Mouse (Mus musculus): ENCODE results near the gene Fbln2. TPM values are rescaled to one million over a fixed set of nuclear protein-coding genes. Genes with fewer than 3 reads are reported as not detected.

The Fbln2 gene
- polyA plus RNA-seq, 1 experiment from 2014 or later: 126 TPM

- peaks cover 26% of the 10 kb centered on the region for H3K4me1 ChIP-seq (replicated peaks)
- no peak for ATAC-seq (ENCODE audit: insufficient number of reproducible peaks, insufficient read depth, low FRiP score, low TSS enrichment, low read depth)
- no peaks in the 10 kb centered on the region for H3K9me3 ChIP-seq
- no peak overlapping the region for H3K9ac ChIP-seq (replicated peaks)
- H3K36me3 ChIP-seq: no peaks in the 10 kb centered on the region
- peak overlapping the region; percentile 83 for H3K27ac ChIP-seq
- H3K27me3 ChIP-seq: no peaks in the 10 kb centered on the region
- 0 out of 2 replicates have a peak overlapping the region, but pooled peaks have one; percentile 4 for H3K4me2 ChIP-seq
- no peak overlapping the region for H3K4me3 ChIP-seq (replicated peaks)
- 63% methylated on average over 2 of the region's 2 CpGs for WGBS
Observed at GRCm38 (mm10) chr6:91181320-91181719, 30.9 kb upstream of the Fbln2 start.

GRCm38 (mm10) chr6:91182075-91182490 lies 30.2 kb upstream of the Fbln2 start:
- Histone ChIP-seq H3K4me3 (replicated peaks) (no peak overlapping the region), H3K4me2 (no peak overlapping the region), H3K27me3 (no peaks in the 10 kb centered on the region), H3K9ac (replicated peaks) (no peak overlapping the region), H3K4me1 (replicated peaks) (peaks cover 26% of the 10 kb centered on the region), H3K27ac (0 out of 2 replicates have a peak overlapping the region, but pooled peaks have one; percentile 19), H3K36me3 (no peaks in the 10 kb centered on the region), H3K9me3 (no peaks in the 10 kb centered on the region)
- WGBS: 58% methylated on average over 4 of the region's 4 CpGs
- no peak for ATAC-seq (ENCODE audit: insufficient number of reproducible peaks, insufficient read depth, low FRiP score, low TSS enrichment, low read depth)

- H3K36me3 ChIP-seq: no peaks in the 10 kb centered on the region
- H3K27ac ChIP-seq: no peak overlapping the region
- 35% methylated on average over 1 of the region's 1 CpGs for WGBS
- H3K9ac ChIP-seq (replicated peaks): no peak overlapping the region
- H3K4me3 ChIP-seq (replicated peaks): no peak overlapping the region
- H3K9me3 ChIP-seq: no peaks in the 10 kb centered on the region
- no peak overlapping the region for H3K4me2 ChIP-seq
- no peaks in the 10 kb centered on the region for H3K27me3 ChIP-seq
- ATAC-seq (ENCODE audit: insufficient number of reproducible peaks, insufficient read depth, low FRiP score, low TSS enrichment, low read depth): no peak
- H3K4me1 ChIP-seq (replicated peaks): peaks cover 26% of the 10 kb centered on the region
Observed at GRCm38 (mm10) chr6:91183041-91183440, 29.2 kb upstream of the Fbln2 start.

- Histone ChIP-seq H3K27me3 (no peaks in the 10 kb centered on the region), H3K4me2 (no peak overlapping the region), H3K36me3 (no peaks in the 10 kb centered on the region), H3K9ac (replicated peaks) (no peak overlapping the region), H3K9me3 (no peaks in the 10 kb centered on the region), H3K4me1 (replicated peaks) (peaks cover 26% of the 10 kb centered on the region), H3K4me3 (replicated peaks) (no peak overlapping the region), H3K27ac (no peak overlapping the region)
- no peak for ATAC-seq (ENCODE audit: insufficient number of reproducible peaks, insufficient read depth, low FRiP score, low TSS enrichment, low read depth)
- WGBS: 73% methylated on average over 2 of the region's 2 CpGs
Observed at GRCm38 (mm10) chr6:91183980-91184379, 28.3 kb upstream of the Fbln2 start.

DNA sequence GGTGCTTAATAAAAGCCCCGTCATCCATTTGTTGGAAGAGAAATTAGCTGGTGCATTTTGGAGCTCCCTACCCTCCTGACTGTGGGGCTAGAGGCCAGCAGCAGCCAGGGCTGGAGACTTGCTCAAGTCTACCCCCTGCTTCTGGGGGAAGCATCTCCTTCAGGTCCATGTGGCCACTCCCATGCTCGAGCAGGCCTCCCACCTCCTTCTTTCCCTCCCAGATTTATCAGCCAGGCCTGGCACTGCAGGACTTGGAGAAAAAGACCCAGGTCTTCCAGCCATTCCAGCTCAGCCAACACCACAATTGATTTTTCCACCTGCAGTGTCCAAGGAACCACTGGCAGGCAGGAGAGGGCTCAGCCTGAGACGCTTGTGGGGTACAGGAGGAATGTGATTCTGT lies 27.5 kb upstream of the Fbln2 start:
- WGBS: 70% methylated on average over 3 of the region's 3 CpGs
- H3K4me2 ChIP-seq: no peak overlapping the region
- ATAC-seq (ENCODE audit: insufficient number of reproducible peaks, insufficient read depth, low FRiP score, low TSS enrichment, low read depth): no peak
- H3K9me3 ChIP-seq: no peaks in the 10 kb centered on the region
- no peaks in the 10 kb centered on the region for H3K36me3 ChIP-seq
- H3K4me1 ChIP-seq (replicated peaks): peaks cover 26% of the 10 kb centered on the region
- no peak overlapping the region for H3K27ac ChIP-seq
- H3K27me3 ChIP-seq: no peaks in the 10 kb centered on the region
- H3K4me3 ChIP-seq (replicated peaks): no peak overlapping the region
- no peak overlapping the region for H3K9ac ChIP-seq (replicated peaks)

DNA sequence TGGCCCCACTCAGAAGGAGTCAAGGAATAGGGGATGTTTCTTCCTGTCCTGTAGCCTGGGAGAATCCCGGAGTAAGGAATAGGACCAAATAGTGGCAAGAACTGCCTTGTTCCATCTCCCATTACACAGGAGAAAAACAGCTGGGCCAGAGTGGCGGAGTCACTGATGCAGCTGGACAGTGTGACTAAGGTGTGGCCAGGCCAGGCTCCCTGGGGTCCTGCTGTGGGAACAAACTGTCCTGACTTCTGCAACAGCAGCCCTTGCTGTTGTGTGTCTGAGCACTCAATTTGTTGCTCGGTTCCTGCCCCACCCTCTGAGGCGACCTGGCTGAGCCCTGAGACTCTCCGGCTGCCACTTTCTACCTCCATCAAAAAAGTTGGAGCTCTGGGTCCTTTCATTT lies 26.8 kb upstream of the Fbln2 start:
- H3K9me3 ChIP-seq: no peaks in the 10 kb centered on the region
- no peak for ATAC-seq (ENCODE audit: insufficient number of reproducible peaks, insufficient read depth, low FRiP score, low TSS enrichment, low read depth)
- peaks cover 19% of the 10 kb centered on the region for H3K4me1 ChIP-seq (replicated peaks)
- no peaks in the 10 kb centered on the region for H3K27me3 ChIP-seq
- H3K4me3 ChIP-seq (replicated peaks): no peak overlapping the region
- 83% methylated on average over 5 of the region's 5 CpGs for WGBS
- H3K27ac ChIP-seq: no peak overlapping the region
- H3K36me3 ChIP-seq: no peaks in the 10 kb centered on the region
- no peak overlapping the region for H3K9ac ChIP-seq (replicated peaks)
- no peak overlapping the region for H3K4me2 ChIP-seq

GRCm38 (mm10) chr6:91186161-91186931 lies 25.9 kb upstream of the Fbln2 start:
- 63% methylated on average over 4 of the region's 4 CpGs for WGBS
- no peak overlapping the region for H3K27ac ChIP-seq
- no peaks in the 10 kb centered on the region for H3K36me3 ChIP-seq
- peaks cover 11% of the 10 kb centered on the region for H3K4me1 ChIP-seq (replicated peaks)
- ATAC-seq (ENCODE audit: insufficient number of reproducible peaks, insufficient read depth, low FRiP score, low TSS enrichment, low read depth): no peak; the same call in 1 of the 2 replicates
- H3K4me3 ChIP-seq (replicated peaks): no peak overlapping the region
- H3K4me2 ChIP-seq: no peak overlapping the region
- H3K9ac ChIP-seq (replicated peaks): no peak overlapping the region
- no peaks in the 10 kb centered on the region for H3K9me3 ChIP-seq
- no peaks in the 10 kb centered on the region for H3K27me3 ChIP-seq

- Histone ChIP-seq H3K9ac (replicated peaks) (no peak overlapping the region; the same call in 1 of the 2 replicates), H3K36me3 (no peaks in the 10 kb centered on the region), H3K27me3 (no peaks in the 10 kb centered on the region), H3K4me1 (replicated peaks) (peaks cover 5% of the 10 kb centered on the region), H3K4me3 (replicated peaks) (no peak overlapping the region), H3K4me2 (no peak overlapping the region), H3K9me3 (no peaks in the 10 kb centered on the region), H3K27ac (no peak overlapping the region)
- ATAC-seq (ENCODE audit: insufficient number of reproducible peaks, insufficient read depth, low FRiP score, low TSS enrichment, low read depth): no peak
- 86% methylated on average over 6 of the region's 6 CpGs for WGBS
Observed at GRCm38 (mm10) chr6:91186934-91187333, 25.3 kb upstream of the Fbln2 start.

- no peak overlapping the region for H3K4me2 ChIP-seq
- WGBS: 70% methylated on average over 3 of the region's 3 CpGs
- H3K4me1 ChIP-seq (replicated peaks): 0 out of 2 replicates have a peak, but pooled peaks cover 4% of the 10 kb centered on the region
- no peaks in the 10 kb centered on the region for H3K9me3 ChIP-seq
- no peak overlapping the region for H3K9ac ChIP-seq (replicated peaks)
- no peak for ATAC-seq (ENCODE audit: insufficient number of reproducible peaks, insufficient read depth, low FRiP score, low TSS enrichment, low read depth)
- no peak overlapping the region for H3K4me3 ChIP-seq (replicated peaks)
- no peak overlapping the region for H3K27ac ChIP-seq
- no peaks in the 10 kb centered on the region for H3K36me3 ChIP-seq
- H3K27me3 ChIP-seq: no peaks in the 10 kb centered on the region
Observed at GRCm38 (mm10) chr6:91187871-91188270, 24.4 kb upstream of the Fbln2 start.

DNA sequence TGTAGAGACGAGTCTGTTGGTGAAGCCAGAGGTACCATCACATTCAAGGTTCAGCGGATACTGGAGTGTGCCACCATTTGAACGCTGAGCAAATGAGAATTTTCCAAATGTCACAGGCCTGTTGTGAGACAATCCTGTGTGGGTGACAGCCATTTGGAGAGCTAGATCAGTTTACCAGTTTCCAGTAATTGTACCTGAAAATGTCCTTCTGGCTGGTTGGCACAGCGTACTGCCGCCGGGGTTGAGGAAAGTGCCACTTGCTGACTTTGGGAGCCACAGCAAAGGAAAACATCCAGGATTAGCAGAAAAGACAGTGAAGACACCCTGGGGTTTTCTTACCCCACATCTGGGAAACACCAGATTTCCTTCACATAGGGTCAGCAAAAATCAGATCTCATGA lies 22.3 kb upstream of the Fbln2 start:
- no peak overlapping the region for H3K4me2 ChIP-seq
- no peaks in the 10 kb centered on the region for H3K27me3 ChIP-seq
- H3K4me1 ChIP-seq (replicated peaks): 0 out of 2 replicates have a peak, but pooled peaks cover 4% of the 10 kb centered on the region
- WGBS: 90% methylated on average over 6 of the region's 6 CpGs
- H3K36me3 ChIP-seq: no peaks in the 10 kb centered on the region
- no peak overlapping the region for H3K4me3 ChIP-seq (replicated peaks)
- no peak overlapping the region for H3K27ac ChIP-seq
- no peaks in the 10 kb centered on the region for H3K9me3 ChIP-seq
- no peak for ATAC-seq (ENCODE audit: insufficient number of reproducible peaks, insufficient read depth, low FRiP score, low TSS enrichment, low read depth)
- H3K9ac ChIP-seq (replicated peaks): no peak overlapping the region

DNA sequence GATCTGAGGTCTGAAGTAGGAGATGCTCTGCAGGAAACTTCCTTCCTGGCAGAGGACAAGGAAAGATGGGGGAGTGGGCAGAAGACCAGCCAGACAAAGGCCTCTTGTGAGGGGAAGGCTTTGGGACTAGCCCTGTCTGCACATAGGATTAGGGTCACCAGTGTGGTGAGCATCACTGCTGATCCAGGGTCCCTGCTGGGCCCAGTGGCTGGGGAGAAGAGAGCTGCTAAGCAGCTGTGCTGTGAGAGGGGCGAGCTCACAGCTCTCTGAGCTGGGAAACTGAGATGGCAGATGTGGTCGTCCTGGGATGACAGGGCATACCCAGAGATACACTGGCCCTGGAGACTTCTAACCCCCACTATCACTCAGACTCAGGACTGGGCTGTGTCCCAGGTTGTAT lies 20.8 kb upstream of the Fbln2 start:
- no peak for ATAC-seq (ENCODE audit: insufficient number of reproducible peaks, insufficient read depth, low FRiP score, low TSS enrichment, low read depth)
- H3K27ac ChIP-seq: no peak overlapping the region

DNA sequence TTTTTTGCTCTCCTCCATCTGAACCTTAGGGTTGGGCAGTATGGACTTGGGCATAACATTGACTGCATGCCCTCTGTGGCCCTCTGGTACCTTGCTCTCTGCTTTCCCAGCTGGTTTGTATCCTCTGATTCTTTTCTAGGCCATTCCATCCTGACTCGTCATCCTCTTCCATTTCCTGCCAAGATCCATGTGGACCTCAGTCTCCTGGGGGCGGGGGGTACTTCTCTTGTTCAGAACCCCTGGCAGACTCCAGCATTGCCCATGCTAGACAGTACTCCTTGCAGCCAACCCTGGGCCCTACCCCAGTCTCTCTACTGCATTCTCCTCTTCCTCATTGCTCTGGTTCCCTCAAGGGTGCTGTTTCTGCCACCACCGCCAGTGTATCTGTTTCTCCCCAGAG lies 19.8 kb upstream of the Fbln2 start:
- H3K9me3 ChIP-seq: no peaks in the 10 kb centered on the region
- ATAC-seq (ENCODE audit: insufficient number of reproducible peaks, insufficient read depth, low FRiP score, low TSS enrichment, low read depth): no peak
- WGBS: 78% methylated on average over 3 of the region's 3 CpGs
- no peak overlapping the region for H3K9ac ChIP-seq (replicated peaks)
- no peaks in the 10 kb centered on the region for H3K36me3 ChIP-seq
- no peak overlapping the region for H3K4me3 ChIP-seq (replicated peaks)
- no peaks in the 10 kb centered on the region for H3K27me3 ChIP-seq
- no peak overlapping the region for H3K27ac ChIP-seq
- H3K4me1 ChIP-seq (replicated peaks): 0 out of 2 replicates have a peak, but pooled peaks cover 8% of the 10 kb centered on the region
- no peak overlapping the region for H3K4me2 ChIP-seq

More for the DNA sequence above, 20.8 kb upstream of the Fbln2 start:
- H3K9me3 ChIP-seq: no peaks in the 10 kb centered on the region
- 0 out of 2 replicates have a peak, but pooled peaks cover 8% of the 10 kb centered on the region for H3K4me1 ChIP-seq (replicated peaks)
- no peaks in the 10 kb centered on the region for H3K27me3 ChIP-seq
- 50% methylated on average over 2 of the region's 2 CpGs for WGBS
- no peaks in the 10 kb centered on the region for H3K36me3 ChIP-seq
- no peak overlapping the region for H3K9ac ChIP-seq (replicated peaks)
- no peak overlapping the region for H3K4me3 ChIP-seq (replicated peaks)
- no peak overlapping the region for H3K4me2 ChIP-seq
